Mouse (Mus musculus): ENCODE data around the gene Lingo4. TPM values are rescaled to one million over a fixed set of nuclear protein-coding genes. Genes with fewer than 3 reads are reported as not detected.

The Lingo4 gene
- polyA plus RNA-seq, 1 experiment: 0.44 TPM

GRCm38 (mm10) chr3:94373597-94374011, 24.7 kb upstream of the Lingo4 start:
- Histone ChIP-seq H3K27me3 (ENCODE audit: control insufficient read depth, insufficient read depth, low read length) (no peaks in the 10 kb centered on the region), H3K4me1 (ENCODE audit: control insufficient read depth, insufficient read depth, insufficient read length) (no peaks in the 10 kb centered on the region), H3K27ac (ENCODE audit: insufficient read depth, low read length) (no peak overlapping the region), H3K36me3 (ENCODE audit: control insufficient read depth, insufficient read depth, low read length) (no peaks in the 10 kb centered on the region), H3K4me3 (ENCODE audit: extremely low read depth, insufficient read depth, insufficient read length) (no peak overlapping the region)
- TF ChIP-seq POLR2A (IDR thresholded peaks at IDR 0.05; ENCODE audit: low read depth, low read length): no peak
- TF ChIP-seq CTCF (IDR thresholded peaks at IDR 0.05; ENCODE audit: extremely low read depth, insufficient read depth, insufficient read length, insufficient replicate concordance): no peak
- WGBS: 5% methylated on average over 5 of the region's 5 CpGs
- no peak for DNase-seq (ENCODE audit: low read depth in 1 of 2, low spot score in 2 of 2)

GRCm38 (mm10) chr3:94374636-94375035, 23.7 kb upstream of the Lingo4 start:
- TF ChIP-seq CTCF (IDR thresholded peaks at IDR 0.05; ENCODE audit: extremely low read depth, insufficient read depth, insufficient read length, insufficient replicate concordance) (no peak), POLR2A (IDR thresholded peaks at IDR 0.05; ENCODE audit: low read depth, low read length) (no peak)
- no peaks in the 10 kb centered on the region for H3K36me3 ChIP-seq (ENCODE audit: control insufficient read depth, insufficient read depth, low read length)
- H3K27me3 ChIP-seq (ENCODE audit: control insufficient read depth, insufficient read depth, low read length): no peaks in the 10 kb centered on the region
- no peak overlapping the region for H3K4me3 ChIP-seq (ENCODE audit: extremely low read depth, insufficient read depth, insufficient read length)
- no peak overlapping the region for H3K27ac ChIP-seq (ENCODE audit: insufficient read depth, low read length)
- H3K4me1 ChIP-seq (ENCODE audit: control insufficient read depth, insufficient read depth, insufficient read length): no peaks in the 10 kb centered on the region
- DNase-seq (ENCODE audit: low read depth in 1 of 2, low spot score in 2 of 2): no peak

- no peak for DNase-seq (ENCODE audit: low read depth in 1 of 2, low spot score in 2 of 2)
- Histone ChIP-seq H3K27ac (ENCODE audit: insufficient read depth, low read length) (no peak overlapping the region), H3K4me3 (ENCODE audit: extremely low read depth, insufficient read depth, insufficient read length) (no peak overlapping the region), H3K27me3 (ENCODE audit: control insufficient read depth, insufficient read depth, low read length) (no peaks in the 10 kb centered on the region), H3K36me3 (ENCODE audit: control insufficient read depth, insufficient read depth, low read length) (no peaks in the 10 kb centered on the region), H3K4me1 (ENCODE audit: control insufficient read depth, insufficient read depth, insufficient read length) (no peaks in the 10 kb centered on the region)
- WGBS: 41% methylated on average over 2 of the region's 2 CpGs
- TF ChIP-seq POLR2A (IDR thresholded peaks at IDR 0.05; ENCODE audit: low read depth, low read length) (no peak), CTCF (IDR thresholded peaks at IDR 0.05; ENCODE audit: extremely low read depth, insufficient read depth, insufficient read length, insufficient replicate concordance) (no peak)
Measured at GRCm38 (mm10) chr3:94375146-94375545, 23.2 kb upstream of the Lingo4 start.

- Histone ChIP-seq H3K27ac (ENCODE audit: insufficient read depth, low read length) (no peak overlapping the region), H3K4me1 (ENCODE audit: control insufficient read depth, insufficient read depth, insufficient read length) (no peaks in the 10 kb centered on the region), H3K36me3 (ENCODE audit: control insufficient read depth, insufficient read depth, low read length) (no peaks in the 10 kb centered on the region), H3K4me3 (ENCODE audit: extremely low read depth, insufficient read depth, insufficient read length) (no peak overlapping the region), H3K27me3 (ENCODE audit: control insufficient read depth, insufficient read depth, low read length) (no peaks in the 10 kb centered on the region)
- TF ChIP-seq CTCF (IDR thresholded peaks at IDR 0.05; ENCODE audit: extremely low read depth, insufficient read depth, insufficient read length, insufficient replicate concordance) (no peak), POLR2A (IDR thresholded peaks at IDR 0.05; ENCODE audit: low read depth, low read length) (no peak)
- no peak for DNase-seq (ENCODE audit: low read depth in 1 of 2, low spot score in 2 of 2)
- 63% methylated on average over 5 of the region's 5 CpGs for WGBS
Measured at GRCm38 (mm10) chr3:94375861-94376260, 22.5 kb upstream of the Lingo4 start.

- no peak overlapping the region for H3K4me3 ChIP-seq (ENCODE audit: extremely low read depth, insufficient read depth, insufficient read length)
- H3K27ac ChIP-seq (ENCODE audit: insufficient read depth, low read length): no peak overlapping the region
- H3K27me3 ChIP-seq (ENCODE audit: control insufficient read depth, insufficient read depth, low read length): no peaks in the 10 kb centered on the region
- H3K36me3 ChIP-seq (ENCODE audit: control insufficient read depth, insufficient read depth, low read length): no peaks in the 10 kb centered on the region
- DNase-seq (ENCODE audit: low read depth in 1 of 2, low spot score in 2 of 2): no peak
- 35% methylated on average over 13 of the region's 13 CpGs for WGBS
- H3K4me1 ChIP-seq (ENCODE audit: control insufficient read depth, insufficient read depth, insufficient read length): no peaks in the 10 kb centered on the region
- TF ChIP-seq CTCF (IDR thresholded peaks at IDR 0.05; ENCODE audit: extremely low read depth, insufficient read depth, insufficient read length, insufficient replicate concordance) (no peak), POLR2A (IDR thresholded peaks at IDR 0.05; ENCODE audit: low read depth, low read length) (no peak)
Measured at GRCm38 (mm10) chr3:94377028-94377923, 21.0 kb upstream of the Lingo4 start.

- TF ChIP-seq CTCF (IDR thresholded peaks at IDR 0.05; ENCODE audit: extremely low read depth, insufficient read depth, insufficient read length, insufficient replicate concordance): no peak
- TF ChIP-seq POLR2A (IDR thresholded peaks at IDR 0.05; ENCODE audit: low read depth, low read length): no peak
- Histone ChIP-seq H3K27ac (ENCODE audit: insufficient read depth, low read length) (no peak overlapping the region), H3K36me3 (ENCODE audit: control insufficient read depth, insufficient read depth, low read length) (no peaks in the 10 kb centered on the region), H3K4me1 (ENCODE audit: control insufficient read depth, insufficient read depth, insufficient read length) (no peaks in the 10 kb centered on the region), H3K4me3 (ENCODE audit: extremely low read depth, insufficient read depth, insufficient read length) (no peak overlapping the region), H3K27me3 (ENCODE audit: control insufficient read depth, insufficient read depth, low read length) (no peaks in the 10 kb centered on the region)
- 50% methylated on average over 9 of the region's 9 CpGs for WGBS
- DNase-seq (ENCODE audit: low read depth in 1 of 2, low spot score in 2 of 2): no peak
Measured at GRCm38 (mm10) chr3:94379831-94380510, 18.3 kb upstream of the Lingo4 start.
